Mouse (Mus musculus): ENCODE measurements around the gene Cep135. TPM values are rescaled to one million over a fixed set of nuclear protein-coding genes. Genes with fewer than 3 reads are reported as not detected.

Cep135 gene
- polyA plus RNA-seq, 1 experiment from 2014 or later: 10.8 TPM

GRCm38 (mm10) chr5:76612867-76613499 is 24.5 kb downstream of the Cep135 start:
- WGBS: 90% methylated on average over 6 of the region's 6 CpGs
- DNase-seq (ENCODE audit: extremely low spot score, low spot score): no peak
- H3K27ac ChIP-seq: no peak overlapping the region
- no peaks in the 10 kb centered on the region for H3K4me1 ChIP-seq
- H3K4me3 ChIP-seq: no peak overlapping the region
- H3K27me3 ChIP-seq (ENCODE audit: poor library complexity, severe bottlenecking): no peaks in the 10 kb centered on the region
- peaks cover 96% of the 10 kb centered on the region for H3K36me3 ChIP-seq (replicated peaks)
- no peaks in the 10 kb centered on the region for H3K9me3 ChIP-seq

- Histone ChIP-seq H3K4me1 (no peaks in the 10 kb centered on the region), H3K9me3 (no peaks in the 10 kb centered on the region), H3K4me3 (no peak overlapping the region), H3K27me3 (ENCODE audit: poor library complexity, severe bottlenecking) (no peaks in the 10 kb centered on the region), H3K27ac (no peak overlapping the region), H3K36me3 (replicated peaks) (peaks cover 96% of the 10 kb centered on the region)
- DNase-seq (ENCODE audit: extremely low spot score, low spot score): no peak
- 94% methylated on average over 8 of the region's 8 CpGs for WGBS
Measured at GRCm38 (mm10) chr5:76615276-76615675, 26.8 kb downstream of the Cep135 start.

- H3K4me1 ChIP-seq: no peaks in the 10 kb centered on the region
- H3K27me3 ChIP-seq (ENCODE audit: poor library complexity, severe bottlenecking): no peaks in the 10 kb centered on the region
- no peak overlapping the region for H3K4me3 ChIP-seq
- H3K9me3 ChIP-seq: no peaks in the 10 kb centered on the region
- H3K27ac ChIP-seq: no peak overlapping the region
- no peak for DNase-seq (ENCODE audit: extremely low spot score, low spot score)
- 86% methylated on average over 2 of the region's 2 CpGs for WGBS
- H3K36me3 ChIP-seq (replicated peaks): peaks cover 95% of the 10 kb centered on the region
Measured at GRCm38 (mm10) chr5:76616196-76616747, 27.8 kb downstream of the Cep135 start.

- Histone ChIP-seq H3K36me3 (replicated peaks) (peaks cover 95% of the 10 kb centered on the region), H3K4me1 (no peaks in the 10 kb centered on the region), H3K9me3 (no peaks in the 10 kb centered on the region), H3K27ac (no peak overlapping the region), H3K4me3 (no peak overlapping the region), H3K27me3 (ENCODE audit: poor library complexity, severe bottlenecking) (no peaks in the 10 kb centered on the region)
- 89% methylated on average over 7 of the region's 7 CpGs for WGBS
- DNase-seq (ENCODE audit: extremely low spot score, low spot score): no peak
Measured at GRCm38 (mm10) chr5:76618750-76619149, 30.3 kb downstream of the Cep135 start.

GRCm38 (mm10) chr5:76623759-76624158 is 35.3 kb downstream of the Cep135 start:
- no peaks in the 10 kb centered on the region for H3K4me1 ChIP-seq
- H3K27me3 ChIP-seq (ENCODE audit: poor library complexity, severe bottlenecking): no peaks in the 10 kb centered on the region
- H3K4me3 ChIP-seq: no peak overlapping the region
- no peak overlapping the region for H3K27ac ChIP-seq
- 98% methylated on average over 9 of the region's 9 CpGs for WGBS
- H3K36me3 ChIP-seq (replicated peaks): peaks cover 91% of the 10 kb centered on the region
- no peaks in the 10 kb centered on the region for H3K9me3 ChIP-seq
- no peak for DNase-seq (ENCODE audit: extremely low spot score, low spot score)

GRCm38 (mm10) chr5:76627770-76628169 is 39.3 kb downstream of the Cep135 start:
- H3K9me3 ChIP-seq: no peaks in the 10 kb centered on the region
- no peak for DNase-seq (ENCODE audit: extremely low spot score, low spot score)
- no peaks in the 10 kb centered on the region for H3K4me1 ChIP-seq
- 92% methylated on average over 1 of the region's 1 CpGs for WGBS
- no peaks in the 10 kb centered on the region for H3K27me3 ChIP-seq (ENCODE audit: poor library complexity, severe bottlenecking)
- peaks cover 91% of the 10 kb centered on the region for H3K36me3 ChIP-seq (replicated peaks)
- no peak overlapping the region for H3K27ac ChIP-seq
- no peak overlapping the region for H3K4me3 ChIP-seq

- WGBS: 75% methylated on average over 10 of the region's 10 CpGs
- no peaks in the 10 kb centered on the region; the same call in 1 of the 2 replicates for H3K9me3 ChIP-seq
- no peak for DNase-seq (ENCODE audit: extremely low spot score, low spot score)
- no peaks in the 10 kb centered on the region for H3K4me1 ChIP-seq
- no peak overlapping the region for H3K4me3 ChIP-seq
- H3K27me3 ChIP-seq (ENCODE audit: poor library complexity, severe bottlenecking): no peaks in the 10 kb centered on the region
- peaks cover 95% of the 10 kb centered on the region for H3K36me3 ChIP-seq (replicated peaks)
- no peak overlapping the region for H3K27ac ChIP-seq
Measured at GRCm38 (mm10) chr5:76634012-76634411, 45.5 kb downstream of the Cep135 start.

GRCm38 (mm10) chr5:76635592-76635991 is 47.1 kb downstream of the Cep135 start:
- peaks cover 95% of the 10 kb centered on the region for H3K36me3 ChIP-seq (replicated peaks)
- no peak overlapping the region for H3K4me3 ChIP-seq
- DNase-seq (ENCODE audit: extremely low spot score, low spot score): no peak
- 88% methylated on average over 2 of the region's 2 CpGs for WGBS
- no peak overlapping the region for H3K27ac ChIP-seq
- no peaks in the 10 kb centered on the region for H3K4me1 ChIP-seq
- H3K27me3 ChIP-seq (ENCODE audit: poor library complexity, severe bottlenecking): no peaks in the 10 kb centered on the region
- H3K9me3 ChIP-seq: no peaks in the 10 kb centered on the region; the same call in 1 of the 2 replicates

- peaks cover 83% of the 10 kb centered on the region for H3K36me3 ChIP-seq (replicated peaks)
Measured at GRCm38 (mm10) chr5:76642076-76642475, 53.6 kb downstream of the Cep135 start.

GRCm38 (mm10) chr5:76644234-76644633 is 55.7 kb downstream of the Cep135 start:
- peaks cover 77% of the 10 kb centered on the region for H3K36me3 ChIP-seq (replicated peaks)
- no peak for DNase-seq (ENCODE audit: extremely low spot score, low spot score)
- H3K9me3 ChIP-seq: no peaks in the 10 kb centered on the region
- no peak overlapping the region for H3K4me3 ChIP-seq
- H3K27ac ChIP-seq: no peak overlapping the region
- H3K27me3 ChIP-seq (ENCODE audit: poor library complexity, severe bottlenecking): no peaks in the 10 kb centered on the region
- no peaks in the 10 kb centered on the region for H3K4me1 ChIP-seq
- 91% methylated on average over 7 of the region's 7 CpGs for WGBS

More at GRCm38 (mm10) chr5:76642076-76642475, 53.6 kb downstream of the Cep135 start:
- no peaks in the 10 kb centered on the region for H3K4me1 ChIP-seq
- H3K27ac ChIP-seq: no peak overlapping the region
- DNase-seq (ENCODE audit: extremely low spot score, low spot score): no peak
- 91% methylated on average over 4 of the region's 4 CpGs for WGBS
- no peaks in the 10 kb centered on the region for H3K9me3 ChIP-seq
- no peaks in the 10 kb centered on the region for H3K27me3 ChIP-seq (ENCODE audit: poor library complexity, severe bottlenecking)
- no peak overlapping the region for H3K4me3 ChIP-seq

- 93% methylated on average over 10 of the region's 10 CpGs for WGBS
- Histone ChIP-seq H3K27me3 (ENCODE audit: poor library complexity, severe bottlenecking) (no peaks in the 10 kb centered on the region), H3K4me3 (no peak overlapping the region), H3K9me3 (no peaks in the 10 kb centered on the region), H3K36me3 (replicated peaks) (peaks cover 66% of the 10 kb centered on the region), H3K4me1 (peaks cover 2% of the 10 kb centered on the region; the same call in 1 of the 2 replicates), H3K27ac (no peak overlapping the region)
- no peak for DNase-seq (ENCODE audit: extremely low spot score, low spot score)
Measured at GRCm38 (mm10) chr5:76645091-76645868, 56.8 kb downstream of the Cep135 start.

GRCm38 (mm10) chr5:76649897-76650296 is 61.4 kb downstream of the Cep135 start:
- Histone ChIP-seq H3K4me3 (no peak overlapping the region), H3K4me1 (peaks cover 17% of the 10 kb centered on the region), H3K9me3 (no peaks in the 10 kb centered on the region), H3K36me3 (replicated peaks) (peaks cover 21% of the 10 kb centered on the region), H3K27ac (no peak overlapping the region), H3K27me3 (ENCODE audit: poor library complexity, severe bottlenecking) (peaks cover 1% of the 10 kb centered on the region; the same call in 1 of the 2 replicates)
- WGBS: 80% methylated on average over 4 of the region's 4 CpGs
- DNase-seq (ENCODE audit: extremely low spot score, low spot score): no peak

All from forebrain, embryonic 10.5 days (tissue).